Mouse (Mus musculus) hindbrain, embryonic 11.5 days (tissue): ENCODE measurements at regions not wholly inside any gene's neighbourhood (a gene's known extent, or its start where the extent isn't known, plus 50 kb on each side); places are given as distances from the start of the nearest gene placed in this dataset.

Experiments used
- ATAC-seq: fragments of 200-750 bp; cut with Nextera tagmentation; 2 replicates; pipeline ENCODE4 v1.8.0; 2017; ENCODE audit warnings: mild to moderate bottlenecking, moderate TSS enrichment, moderate library complexity; ENCODE audit not compliant: low FRiP score
- DNase-seq: peaks from one replicate; pipeline ENCODE4 v3.0.0-alpha.2; 2015; ENCODE audit warnings: low spot score
- H3K27ac ChIP-seq: fragments of 300-500 bp; sonication (generic); 2 replicates; pipeline ENCODE4 v1.5.1; 2014; ENCODE audit warnings: mild to moderate bottlenecking, low read depth, low read length
- H3K27me3 ChIP-seq: fragments of 300-500 bp; sonication (generic); 2 replicates; pipeline ENCODE4 v1.6.1; 2014; ENCODE audit warnings: mild to moderate bottlenecking, low read length, moderate library complexity, mixed read lengths; ENCODE audit not compliant: control insufficient read depth, insufficient read depth
- H3K36me3 ChIP-seq: fragments of 300-500 bp; sonication (generic); 2 replicates; pipeline ENCODE4 v1.6.1; 2014; ENCODE audit warnings: mild to moderate bottlenecking, low read length, moderate library complexity, mixed read lengths; ENCODE audit not compliant: control insufficient read depth, insufficient read depth
- H3K4me1 ChIP-seq: fragments of 300-500 bp; sonication (generic); replicated peaks from 2 replicates; pipeline ENCODE4 v1.6.1; 2014; ENCODE audit warnings: low read length, mixed read lengths; ENCODE audit not compliant: control insufficient read depth, insufficient read depth
- H3K4me2 ChIP-seq: fragments of 300-500 bp; sonication (generic); replicated peaks from 2 replicates; pipeline ENCODE4 v1.6.1; 2014; ENCODE audit warnings: mild to moderate bottlenecking, low read depth, low read length
- H3K4me3 ChIP-seq: fragments of 300-500 bp; sonication (generic); 2 replicates; pipeline ENCODE4 v1.5.1; 2014; ENCODE audit warnings: low read depth, low read length
- H3K9ac ChIP-seq: fragments of 300-500 bp; sonication (generic); 2 replicates; pipeline ENCODE4 v1.6.1; 2014; ENCODE audit warnings: low read depth, low read length
- H3K9me3 ChIP-seq: fragments of 300-500 bp; sonication (generic); 2 replicates; pipeline ENCODE4 v1.6.1; 2016; ENCODE audit warnings: low read length; ENCODE audit not compliant: control insufficient read depth
- WGBS: fragments of 180-500 bp; shearing (Covaris S2); extraction: QIAGEN DNeasy Blood & Tissue Kit; methylation state at CpG from one replicate; pipeline ENCODE4 v1.1.7; 2014; 5-methylcytosine and 5-hydroxymethylcytosine counted together

DNA sequence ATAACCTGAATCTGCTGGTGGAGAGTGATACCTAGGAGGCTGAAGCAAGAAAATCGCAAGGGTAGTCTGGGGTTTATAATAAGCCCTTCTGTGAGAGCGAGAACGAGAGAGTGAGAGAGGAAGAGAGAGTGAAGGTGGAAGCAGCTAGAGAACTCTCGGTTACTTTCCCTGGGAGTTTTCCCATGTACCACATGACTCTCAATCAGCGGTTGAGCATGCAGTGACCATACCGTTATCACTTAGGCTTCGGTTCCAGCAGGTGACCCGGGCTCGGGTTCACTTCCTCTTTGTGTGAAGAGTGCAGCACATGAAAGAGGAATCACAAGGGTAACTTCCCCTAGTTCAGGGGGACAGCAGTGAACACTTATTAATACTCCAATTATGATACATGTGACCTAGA is 61.2 kb upstream of the Zc3h12c start:
- Histone ChIP-seq H3K9me3 (no peaks in the 10 kb centered on the region), H3K36me3 (no peaks in the 10 kb centered on the region), H3K9ac (no peak overlapping the region), H3K27ac (no peak overlapping the region), H3K27me3 (no peaks in the 10 kb centered on the region), H3K4me2 (no peak overlapping the region), H3K4me1 (no peaks in the 10 kb centered on the region), H3K4me3 (no peak overlapping the region)
- DNase-seq (no peak), ATAC-seq (no peak)
- WGBS = 87% methylated on average over 9 of the region's 9 CpGs

DNA sequence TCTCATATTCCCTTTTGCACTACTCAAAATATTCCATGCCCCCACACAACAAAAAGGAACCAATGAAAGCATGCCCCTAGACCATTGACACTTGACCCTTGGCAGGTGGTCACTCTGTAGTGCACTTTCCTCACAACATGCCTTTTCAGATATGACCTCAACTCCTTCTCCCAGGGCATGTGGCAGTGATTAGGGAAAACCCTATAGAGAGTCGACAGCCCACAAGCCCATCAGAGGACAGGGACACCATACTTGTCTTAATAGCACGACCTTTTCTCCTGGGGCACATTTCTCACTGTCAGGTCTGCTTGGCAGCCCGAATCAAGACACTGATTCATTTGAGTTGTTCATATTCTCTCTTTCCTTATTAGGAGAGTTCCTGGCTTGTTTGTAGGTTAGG is 57.3 kb upstream of the Zc3h12c start:
- 46% methylated on average over 3 of the region's 3 CpGs for WGBS
- no peaks in the 10 kb centered on the region for H3K27me3 ChIP-seq
- ATAC-seq = no peak
- no peaks in the 10 kb centered on the region for H3K36me3 ChIP-seq
- no peak overlapping the region for H3K4me2 ChIP-seq
- no peaks in the 10 kb centered on the region for H3K4me1 ChIP-seq
- no peaks in the 10 kb centered on the region for H3K9me3 ChIP-seq
- DNase-seq = no peak
- no peak overlapping the region for H3K27ac ChIP-seq
- H3K9ac ChIP-seq = no peak overlapping the region
- no peak overlapping the region for H3K4me3 ChIP-seq

DNA sequence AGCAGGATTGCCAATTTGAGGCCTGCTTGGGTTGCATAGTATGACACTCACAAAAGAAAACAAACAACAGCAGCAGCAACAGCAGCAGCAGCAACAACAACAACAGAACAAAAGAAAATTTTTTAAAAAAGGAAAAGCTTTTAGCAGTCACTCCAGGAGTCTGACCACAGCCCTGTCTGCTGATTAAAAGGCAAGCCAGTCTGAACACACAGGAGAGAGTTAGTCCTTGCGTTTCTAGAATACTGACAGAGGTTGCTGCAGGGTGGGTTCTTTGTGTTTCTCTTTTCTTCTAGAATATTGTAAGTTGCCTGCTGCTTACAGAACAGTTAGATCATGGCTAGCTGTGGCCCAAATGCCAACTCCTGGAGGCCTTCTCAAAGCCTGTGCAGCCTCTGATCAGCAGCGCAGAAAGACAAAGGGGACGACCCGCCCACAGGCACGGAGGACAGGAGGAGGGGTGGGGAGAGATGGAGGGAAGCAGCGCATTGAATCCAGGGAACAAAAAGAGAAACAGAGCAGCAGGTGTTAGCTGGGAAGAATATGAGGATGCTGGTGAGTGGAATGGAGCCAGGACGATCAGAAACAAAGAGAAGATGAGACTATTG is 55.2 kb upstream of the Zc3h12c start:
- Histone ChIP-seq H3K4me2 (0 out of 2 replicates have a peak overlapping the region, but pooled peaks have one; percentile 1), H3K9ac (peak overlapping the region; percentile 13; the same call in 1 of the 2 replicates), H3K36me3 (no peaks in the 10 kb centered on the region), H3K9me3 (no peaks in the 10 kb centered on the region), H3K27ac (peak overlapping the region; percentile 32), H3K4me1 (no peaks in the 10 kb centered on the region), H3K4me3 (no peak overlapping the region), H3K27me3 (no peaks in the 10 kb centered on the region)
- ATAC-seq = peak; percentile 86
- 17% methylated on average over 7 of the region's 7 CpGs for WGBS
- DNase-seq = peak; percentile 76
